Mouse (Mus musculus) kidney, adult 2 months (tissue): ENCODE measurements around the gene Unc5a. TPM values are rescaled to one million over a fixed set of nuclear protein-coding genes. Genes with fewer than 3 reads are reported as not detected.

ENCODE experiments used
- DNase-seq: peaks from one replicate; pipeline ENCODE4 v3.0.0; 2021
- H3K27ac ChIP-seq: fragments of 200-500 bp; 2 replicates; pipeline ENCODE4 v1.5.1; 2012; ENCODE audit warnings: low read depth, low read length, control low read depth, inconsistent platforms; ENCODE audit not compliant: insufficient read depth
- H3K27me3 ChIP-seq: fragments of 200-500 bp; replicated peaks from 2 replicates; pipeline ENCODE4 v1.6.1; 2012; ENCODE audit warnings: mild to moderate bottlenecking, moderate library complexity, low read length, inconsistent platforms; ENCODE audit not compliant: control insufficient read depth, insufficient read depth
- H3K36me3 ChIP-seq: fragments of 200-500 bp; 2 replicates; pipeline ENCODE4 v1.6.1; 2012; ENCODE audit warnings: mild to moderate bottlenecking, moderate library complexity, low read length, inconsistent platforms; ENCODE audit not compliant: control insufficient read depth, insufficient read depth
- H3K4me1 ChIP-seq: fragments of 200-500 bp; 2 replicates; pipeline ENCODE4 v1.6.1; 2011; ENCODE audit warnings: low read length; ENCODE audit not compliant: control insufficient read depth, insufficient read depth
- H3K4me3 ChIP-seq: fragments of 200-500 bp; 2 replicates; pipeline ENCODE4 v1.5.1; 2011; ENCODE audit warnings: mild to moderate bottlenecking, low read depth, low read length, control low read depth; ENCODE audit not compliant: insufficient read depth
- CTCF ChIP-seq: fragments of 200-500 bp; conservative IDR thresholded peaks from 2 replicates; pipeline ENCODE4 v1.5.1; 2011; ENCODE audit warnings: low read depth, mild to moderate bottlenecking, control low read depth, low read length, moderate library complexity, mixed read lengths; ENCODE audit not compliant: insufficient read depth, insufficient read length
- POLR2A ChIP-seq: fragments of 200-500 bp; IDR thresholded peaks from one replicate; pipeline ENCODE4 v1.6.1; 2011; ENCODE audit warnings: low read depth, low read length, control low read depth
- WGBS: fragments of 180-500 bp; shearing (Covaris S2); methylation state at CpG from one replicate; pipeline ENCODE4 v1.1.7; 2018; 5-methylcytosine and 5-hydroxymethylcytosine counted together
- polyA plus RNA-seq: library from polyadenylated mRNA; depleted of rRNA; stranded (reverse); fragments of >200 nt; gene quantifications from 2 replicates; pipeline ENCODE4 v1.2.3, GENCODE M21; 2012

The Unc5a gene
- polyA plus RNA-seq, 1 experiment, result 3.1 TPM

- H3K27me3 ChIP-seq, result no peaks in the 10 kb centered on the region
- DNase-seq, result no peak
- no peak overlapping the region for H3K27ac ChIP-seq
- H3K36me3 ChIP-seq, result no peaks in the 10 kb centered on the region
- TF ChIP-seq POLR2A, result no peak
- 0 out of 2 replicates have a peak, but pooled peaks have one; percentile 14 for TF ChIP-seq CTCF
- H3K4me3 ChIP-seq, result no peak overlapping the region
- H3K4me1 ChIP-seq, result no peaks in the 10 kb centered on the region
- WGBS, result 19% methylated on average over 9 of the region's 9 CpGs
Measured at GRCm38 (mm10) chr13:55013702-55014344, 64.6 kb downstream of the Unc5a start.

DNA sequence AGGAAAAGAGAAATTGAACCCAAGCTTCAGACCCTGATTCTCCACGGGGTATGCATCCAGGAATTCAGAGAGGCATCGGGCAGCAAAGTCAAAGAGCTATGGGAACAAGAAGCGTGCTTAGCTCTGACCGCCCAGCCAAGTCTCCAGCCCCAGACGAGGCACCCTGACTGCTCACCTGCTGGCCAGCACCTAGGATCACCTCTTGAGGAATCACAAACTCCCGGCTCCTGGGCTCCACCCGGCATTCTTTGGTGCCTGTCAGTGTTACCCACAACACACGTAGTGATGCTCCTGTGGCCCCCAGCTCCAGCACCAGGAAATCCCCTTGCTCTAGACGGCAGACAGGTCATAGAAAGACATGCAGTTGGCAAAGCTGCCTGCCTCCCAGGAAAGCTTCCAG lies 65.2 kb downstream of the Unc5a start:
- no peak overlapping the region for H3K27ac ChIP-seq
- DNase-seq, result no peak
- no peak overlapping the region for H3K4me3 ChIP-seq
- no peak for TF ChIP-seq POLR2A
- TF ChIP-seq CTCF, result no peak
- no peaks in the 10 kb centered on the region for H3K4me1 ChIP-seq
- WGBS, result 44% methylated on average over 9 of the region's 9 CpGs
- no peaks in the 10 kb centered on the region for H3K27me3 ChIP-seq
- no peaks in the 10 kb centered on the region for H3K36me3 ChIP-seq

DNA sequence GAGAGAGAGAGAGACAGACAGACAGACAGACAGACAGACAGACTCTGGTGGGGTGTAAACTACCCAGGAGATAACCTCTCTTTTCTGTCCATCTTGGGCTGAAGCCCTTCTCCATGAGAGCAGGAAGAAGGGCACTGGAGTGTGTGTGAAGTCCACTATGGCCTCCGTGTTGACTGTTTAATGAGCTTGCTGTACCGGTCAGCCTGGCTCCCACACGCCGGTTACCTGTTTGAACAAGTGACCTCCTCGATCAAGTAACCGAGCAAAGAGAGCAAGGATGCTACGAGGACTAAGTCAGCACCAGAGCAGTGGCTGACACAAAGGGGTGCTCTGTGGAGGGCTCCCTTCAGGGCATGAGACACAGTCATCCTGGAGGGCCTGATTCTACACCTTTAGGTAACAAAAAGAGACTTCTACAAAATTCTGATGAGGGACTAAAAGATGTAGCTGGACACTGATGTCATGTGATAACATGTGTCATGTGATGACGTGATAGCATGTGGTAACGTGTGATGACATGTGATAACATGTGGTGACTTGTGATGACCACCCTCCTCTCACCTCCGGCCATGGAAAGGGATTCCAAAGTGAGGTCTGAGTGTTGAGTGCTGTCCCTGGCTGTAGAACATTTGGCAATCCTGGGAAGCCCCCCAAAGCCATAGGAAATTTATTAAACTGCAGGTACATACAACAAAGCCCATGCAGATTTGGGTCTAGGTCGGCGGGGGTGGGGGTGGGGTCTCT lies 68.1 kb downstream of the Unc5a start:
- WGBS, result 79% methylated on average over 12 of the region's 12 CpGs
- Histone ChIP-seq H3K4me3 (no peak overlapping the region), H3K27ac (no peak overlapping the region), H3K36me3 (no peaks in the 10 kb centered on the region), H3K4me1 (no peaks in the 10 kb centered on the region), H3K27me3 (no peaks in the 10 kb centered on the region)
- TF ChIP-seq CTCF (no peak), POLR2A (no peak)
- no peak for DNase-seq

- Histone ChIP-seq H3K27ac (no peak overlapping the region), H3K4me1 (no peaks in the 10 kb centered on the region), H3K36me3 (no peaks in the 10 kb centered on the region), H3K27me3 (no peaks in the 10 kb centered on the region), H3K4me3 (no peak overlapping the region)
- WGBS, result 71% methylated on average over 8 of the region's 8 CpGs
- TF ChIP-seq POLR2A (no peak), CTCF (no peak)
- DNase-seq, result no peak
Measured at GRCm38 (mm10) chr13:55017898-55018599, 68.8 kb downstream of the Unc5a start.

GRCm38 (mm10) chr13:55018700-55019099 lies 69.5 kb downstream of the Unc5a start:
- no peaks in the 10 kb centered on the region for H3K36me3 ChIP-seq
- no peak overlapping the region for H3K27ac ChIP-seq
- no peaks in the 10 kb centered on the region for H3K27me3 ChIP-seq
- TF ChIP-seq POLR2A, result no peak
- TF ChIP-seq CTCF, result no peak
- no peaks in the 10 kb centered on the region for H3K4me1 ChIP-seq
- no peak overlapping the region for H3K4me3 ChIP-seq
- 81% methylated on average over 9 of the region's 9 CpGs for WGBS
- DNase-seq, result no peak

GRCm38 (mm10) chr13:55019181-55019580 lies 70.0 kb downstream of the Unc5a start:
- 68% methylated on average over 3 of the region's 3 CpGs for whole genome bisulfite sequencing
- TF ChIP-seq CTCF (no peak), POLR2A (no peak)

GRCm38 (mm10) chr13:55020051-55020450 lies 70.8 kb downstream of the Unc5a start:
- no peak for TF ChIP-seq POLR2A
- TF ChIP-seq CTCF, result no peak
- no peak for DNase-seq
- 81% methylated on average over 4 of the region's 4 CpGs for WGBS
- no peak overlapping the region for H3K27ac ChIP-seq
- no peak overlapping the region for H3K4me3 ChIP-seq
- no peaks in the 10 kb centered on the region for H3K27me3 ChIP-seq
- no peaks in the 10 kb centered on the region for H3K4me1 ChIP-seq
- H3K36me3 ChIP-seq, result no peaks in the 10 kb centered on the region

More at GRCm38 (mm10) chr13:55019181-55019580, 70.0 kb downstream of the Unc5a start:
- Histone ChIP-seq H3K4me3 (no peak overlapping the region), H3K36me3 (no peaks in the 10 kb centered on the region), H3K4me1 (no peaks in the 10 kb centered on the region), H3K27me3 (no peaks in the 10 kb centered on the region), H3K27ac (no peak overlapping the region)
- no peak for DNase-seq
